Mouse (Mus musculus) adipocyte (in vitro differentiated cells): Measurements from ENCODE around the gene Anks1.
A peak's percentile ranks its signal among the peaks of the same experiment; 100 is the strongest.

Experiments used
- DNase-seq: peaks from one replicate; pipeline ENCODE4 v3.0.0-alpha.2; 2016; ENCODE audit warnings: low spot score

Gene Anks1

GRCm38 (mm10) chr17:27908888-27909621, at the start of gene Anks1:
Gene Anks1, plus strand, starts transcription at chr17:27909306.
- peak; percentile 88 for DNase-seq

GRCm38 (mm10) chr17:27865461-27865860, 43.6 kb upstream of the Anks1 start:
- DNase-seq = peak; percentile 29

- DNase-seq = no peak
Observed at GRCm38 (mm10) chr17:27866737-27867136, 42.4 kb upstream of the Anks1 start.

DNA sequence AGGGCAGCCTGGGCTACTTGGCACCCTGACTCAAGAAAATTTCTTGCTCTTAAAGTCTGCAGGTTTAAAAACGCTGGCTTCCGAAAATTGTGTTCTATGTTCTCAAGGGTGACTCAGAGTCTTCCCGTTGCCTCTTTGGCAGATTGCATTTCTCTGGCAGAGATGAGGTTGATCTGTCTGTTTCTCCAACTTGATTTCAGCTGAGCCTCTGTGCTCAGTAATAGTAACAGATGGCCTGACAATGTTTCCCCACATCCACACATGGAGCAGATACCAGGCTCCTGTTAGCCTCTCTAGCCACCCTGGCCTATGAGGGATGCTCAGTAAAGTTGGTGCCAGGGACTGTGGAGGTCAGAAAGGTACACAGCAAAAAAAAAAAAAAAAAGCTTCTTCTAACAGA, 37.3 kb upstream of the Anks1 start:
- DNase-seq = peak; percentile 53

DNA sequence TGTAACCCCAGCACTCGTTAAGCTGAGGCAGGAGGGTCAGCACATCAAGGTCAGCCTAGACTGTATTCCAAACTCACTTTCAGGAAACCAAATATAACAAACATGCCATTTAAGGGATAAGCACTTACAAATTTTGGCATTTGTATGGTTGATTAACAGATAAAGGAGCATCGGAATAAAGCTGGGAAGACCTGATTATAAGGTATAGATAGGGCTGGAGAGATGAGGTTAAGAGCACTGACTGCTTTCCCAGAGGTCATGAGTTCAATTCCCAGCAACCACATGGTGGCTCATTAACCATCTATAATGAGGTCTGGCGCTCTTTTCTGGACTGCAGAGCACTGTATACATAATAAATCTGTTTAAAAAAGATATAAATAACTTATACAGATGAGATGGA, 35.5 kb upstream of the Anks1 start:
- DNase-seq = no peak

DNA sequence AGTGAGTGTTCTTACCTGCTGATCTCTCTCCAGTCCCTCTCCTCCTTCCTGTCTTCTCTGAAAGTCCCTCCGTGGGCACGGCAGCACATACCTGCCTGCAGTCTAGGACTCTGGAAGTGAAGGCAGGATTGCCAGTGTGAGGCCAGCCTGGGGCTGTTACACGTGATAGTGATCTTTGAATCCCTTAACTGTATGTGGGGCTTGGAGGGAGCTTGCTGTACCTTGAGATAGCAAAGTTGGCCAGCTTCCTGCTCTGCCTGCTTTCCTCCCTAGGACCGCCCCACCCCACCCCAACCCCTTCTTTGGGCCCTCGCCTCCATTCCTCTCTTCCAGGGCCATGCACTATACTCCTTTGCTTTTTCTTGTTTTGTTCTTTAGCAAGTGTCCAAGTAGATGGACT, 34.6 kb upstream of the Anks1 start:
- no peak for DNase-seq

- DNase-seq = peak; percentile 64
Observed at GRCm38 (mm10) chr17:27881518-27881917, 27.6 kb upstream of the Anks1 start.

- DNase-seq = peak; percentile 77
Observed at GRCm38 (mm10) chr17:27883129-27883528, 26.0 kb upstream of the Anks1 start.

- no peak for DNase-seq
Observed at GRCm38 (mm10) chr17:27883994-27884393, 25.1 kb upstream of the Anks1 start.

DNA sequence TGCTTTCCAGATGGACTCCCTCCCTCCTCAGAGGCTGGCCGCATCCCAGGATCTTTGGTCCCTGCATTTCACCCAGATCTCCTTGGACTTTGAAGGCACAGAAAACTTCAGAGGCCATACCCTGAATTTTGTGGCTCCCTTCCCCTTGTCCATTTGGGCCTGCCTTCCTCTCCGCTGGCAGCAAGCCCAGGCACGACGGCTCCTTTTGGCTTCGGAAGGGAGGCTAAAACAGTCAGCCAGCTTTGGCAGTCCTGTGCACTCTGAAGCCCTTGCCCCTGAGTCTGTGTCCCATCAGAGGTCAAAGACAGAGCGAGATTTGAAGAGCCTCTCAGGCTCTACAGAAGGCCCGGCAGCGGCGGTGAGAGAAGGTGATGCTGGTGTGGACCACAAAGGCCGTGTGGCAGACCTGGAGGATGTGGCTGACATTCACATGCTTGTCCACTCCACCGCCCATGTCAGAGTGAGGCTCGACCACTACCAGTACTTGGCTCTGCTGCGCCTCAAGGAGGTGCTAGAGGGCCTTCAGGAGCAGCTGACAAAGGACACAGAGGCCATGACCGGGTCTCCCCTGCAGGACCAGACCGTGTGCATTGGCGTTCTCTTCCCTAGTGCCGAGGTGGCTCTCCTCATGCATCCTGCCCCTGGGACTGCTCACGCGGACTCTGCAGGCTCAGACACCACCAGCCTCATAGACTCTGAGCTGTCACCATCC, 22.5 kb upstream of the Anks1 start:
- DNase-seq = peak; percentile 82

DNA sequence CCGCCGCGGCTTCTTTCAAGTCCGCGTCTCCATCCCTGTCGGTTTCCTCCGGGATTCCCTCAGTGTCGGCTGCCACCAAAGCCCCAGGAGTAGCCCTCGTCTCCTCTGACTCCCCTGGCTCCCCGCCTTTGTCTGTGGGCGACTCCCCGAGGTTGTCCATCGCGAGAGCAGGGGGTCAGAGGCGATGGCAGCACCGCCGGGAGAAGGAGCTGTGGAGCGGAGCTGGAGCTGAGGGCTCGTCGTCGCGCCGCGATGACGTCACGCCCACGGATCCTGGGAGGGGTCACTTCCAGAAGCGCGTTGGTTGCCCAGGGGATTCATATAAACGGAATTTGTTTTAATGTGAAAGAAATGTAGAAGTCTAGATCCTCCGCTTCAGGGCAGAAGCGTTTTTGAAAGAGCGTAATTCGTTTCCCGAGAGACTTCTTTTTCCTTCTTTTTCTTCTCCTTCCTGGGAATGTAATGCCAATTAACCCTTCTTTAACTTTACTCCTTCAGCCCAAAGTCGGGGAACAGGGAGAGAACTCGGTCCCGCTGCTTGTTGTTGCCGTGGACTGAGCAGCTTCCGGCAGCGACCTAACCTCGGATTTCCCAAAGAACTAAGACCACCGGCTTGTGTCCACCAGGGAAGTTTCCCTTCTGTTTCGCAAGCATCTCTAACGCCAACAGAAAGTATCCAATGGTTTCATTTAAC, 1.4 kb upstream of the Anks1 start:
- peak; percentile 93 for DNase-seq

- no peak for DNase-seq
Observed at GRCm38 (mm10) chr17:27908206-27908887, 759 bp upstream of the Anks1 start.

GRCm38 (mm10) chr17:27909622-27910500, 755 bp downstream of the Anks1 start, which contains the start of gene Taf11:
Gene Taf11, minus strand, starts transcription at chr17:27909844.
- peak; percentile 58 for DNase-seq

DNA sequence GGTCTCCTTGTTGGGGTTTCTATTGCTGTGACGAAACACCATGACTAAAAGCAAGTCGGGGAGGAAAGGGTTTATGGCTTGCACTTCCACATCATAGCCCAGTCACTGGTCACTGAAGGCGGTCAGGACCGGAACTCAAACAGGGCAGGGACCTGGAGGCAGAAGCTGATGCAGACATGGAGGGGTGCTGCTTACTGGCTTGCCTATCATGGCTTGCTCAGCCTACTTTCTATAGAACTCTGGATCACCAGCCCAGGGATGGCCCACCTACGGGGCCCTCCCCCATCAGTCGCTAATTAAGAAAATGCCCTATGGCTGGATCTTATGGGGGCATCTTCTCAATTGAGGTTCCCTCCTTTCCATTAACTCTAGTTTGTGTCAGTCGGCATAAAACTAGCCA, 2.3 kb downstream of the Anks1 start:
- DNase-seq = no peak

GRCm38 (mm10) chr17:27914742-27915141, 5.6 kb downstream of the Anks1 start:
- DNase-seq = no peak

- DNase-seq = no peak
Observed at GRCm38 (mm10) chr17:27916366-27916765, 7.3 kb downstream of the Anks1 start.

- DNase-seq = peak; percentile 59
Observed at GRCm38 (mm10) chr17:27920676-27921075, 11.6 kb downstream of the Anks1 start.

DNA sequence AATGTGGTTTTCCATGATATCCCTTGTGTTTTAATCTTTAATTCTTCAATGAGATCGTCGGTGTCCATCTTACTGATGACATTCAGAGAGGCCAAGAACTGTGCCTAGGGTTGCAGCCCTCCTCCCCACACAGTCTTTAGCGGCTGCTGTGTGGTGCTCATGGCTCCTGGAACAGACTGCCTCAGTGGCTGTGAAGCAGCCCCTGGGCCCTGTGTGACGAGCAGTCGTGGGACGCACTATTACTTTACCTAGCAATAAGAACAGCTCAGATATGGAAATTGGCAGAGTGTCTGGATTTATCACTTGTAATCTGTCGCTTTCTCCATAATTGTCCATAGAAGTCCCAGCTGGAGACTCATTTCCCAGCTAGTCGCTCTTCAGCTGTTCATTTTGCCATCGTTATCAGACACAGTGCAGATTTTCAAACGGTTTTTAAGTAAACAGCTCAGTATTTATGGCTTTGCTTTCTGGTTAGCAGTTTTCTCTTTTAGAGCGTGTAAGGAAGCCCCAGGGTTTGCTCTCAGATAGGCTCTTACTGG, 13.1 kb downstream of the Anks1 start:
- DNase-seq = no peak

- DNase-seq = no peak
Observed at GRCm38 (mm10) chr17:27925054-27925453, 15.9 kb downstream of the Anks1 start.

DNA sequence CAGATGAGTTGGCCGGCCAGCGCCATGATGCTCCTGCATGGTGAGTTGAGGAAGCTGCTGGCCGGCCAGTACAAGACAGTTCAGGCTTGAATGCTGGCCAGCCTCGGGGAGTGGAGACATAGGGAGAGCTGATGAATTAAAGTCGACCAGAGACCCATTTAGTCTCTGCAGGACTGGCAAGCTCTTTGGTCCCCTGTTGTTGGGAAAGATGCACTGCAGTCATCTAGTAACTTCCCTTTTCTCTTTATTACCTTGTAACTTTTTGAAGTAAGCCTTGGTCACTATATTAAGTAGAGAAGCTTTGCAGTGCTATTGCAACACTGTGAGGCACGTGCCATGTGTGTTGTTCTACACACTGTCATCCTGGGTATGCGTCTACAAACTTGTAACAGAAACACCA, 16.4 kb downstream of the Anks1 start:
- DNase-seq = no peak

DNA sequence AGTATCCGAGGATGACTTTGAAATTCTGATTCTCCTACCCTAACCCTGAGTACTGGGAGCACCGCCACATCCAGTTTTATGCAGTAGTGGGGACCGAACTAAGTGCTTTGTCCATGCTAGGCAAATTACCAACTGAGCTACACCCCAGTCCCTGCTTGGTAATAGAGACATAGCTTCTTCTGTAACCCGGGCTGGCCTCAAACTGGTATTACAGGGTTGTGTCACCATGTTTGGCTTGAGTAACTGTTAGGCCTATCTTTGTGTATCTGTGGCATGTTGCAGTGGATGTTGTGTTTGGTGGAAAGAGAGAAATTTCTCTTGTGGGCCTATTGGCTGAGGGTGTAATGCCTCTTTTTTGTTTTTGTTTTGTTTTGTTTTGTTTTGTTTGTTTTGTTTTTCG, 21.2 kb downstream of the Anks1 start:
- peak; percentile 69 for DNase-seq
